ENCODE assay signal across 13 mouse cellular contexts in genomic region chr16:9242099-9242498, GRCm38 (mm10).
"Had no signal": no experiment of that assay in that cellular context is flagged by ENCODE, and none has a peak within 500 bp of the region (broad histone marks: within the 10 kb centered on the region; RNA-seq: fewer than 3 reads in every experiment).

No protein-coding gene starts in this region.

- H3K36me3 ChIP-seq: limb, embryonic 15.5 days; liver, embryonic 12.5 days; midbrain, embryonic 15.5 days; neural tube, embryonic 12.5 days had no signal

- DNase-seq: kidney, postnatal 14 days; lung, embryonic 14.5 days; lung, postnatal 14 days; retina, postnatal 1 day; right cerebral cortex, postnatal 14 days; thymus, postnatal 4 days had no signal

- H3K9me3 ChIP-seq: limb, embryonic 15.5 days; liver, embryonic 12.5 days; midbrain, embryonic 15.5 days; neural tube, embryonic 12.5 days had no signal

- H3K4me3 ChIP-seq: limb, embryonic 15.5 days; liver, embryonic 12.5 days; megakaryocyte, embryonic 14.5 days; midbrain, embryonic 15.5 days; neural tube, embryonic 12.5 days had no signal

- H3K4me2 ChIP-seq: limb, embryonic 15.5 days; liver, embryonic 12.5 days; lung, embryonic 14.5 days; midbrain, embryonic 11.5 days; midbrain, embryonic 15.5 days; neural tube, embryonic 12.5 days had no signal

- H3K9ac ChIP-seq: limb, embryonic 15.5 days; liver, embryonic 12.5 days; lung, embryonic 14.5 days; midbrain, embryonic 15.5 days; neural tube, embryonic 12.5 days had no signal

- H3K27me3 ChIP-seq: limb, embryonic 15.5 days; liver, embryonic 12.5 days; megakaryocyte, embryonic 14.5 days; midbrain, embryonic 15.5 days; neural tube, embryonic 12.5 days had no signal

- H3K4me1 ChIP-seq: limb, embryonic 15.5 days; liver, embryonic 12.5 days; megakaryocyte, embryonic 14.5 days; midbrain, embryonic 15.5 days; neural tube, embryonic 12.5 days had no signal

- H3K27ac ChIP-seq: limb, embryonic 15.5 days; liver, embryonic 12.5 days; macrophage; midbrain, embryonic 15.5 days; neural tube, embryonic 12.5 days had no signal

- ATAC-seq: liver, embryonic 12.5 days; midbrain, embryonic 15.5 days had no signal
